Mouse (Mus musculus) spleen, adult 2 months (tissue): ENCODE results near the gene Mn1. TPM values are rescaled to one million over a fixed set of nuclear protein-coding genes. Genes with fewer than 3 reads are reported as not detected.

Experiments
- DNase-seq, 2 experiments: peaks; one replicate each; pipeline versions ENCODE4 v3.0.0 to v3.0.0-alpha.2; 2012 to 2021; ENCODE audit warnings: low spot score in 2 of 2, low read depth in 1 of 2
- H3K27ac ChIP-seq: fragments of 200-500 bp; 2 replicates; pipeline ENCODE4 v1.5.1; 2012; ENCODE audit warnings: low read length, inconsistent platforms; ENCODE audit not compliant: insufficient read depth
- H3K27me3 ChIP-seq: fragments of 200-500 bp; 2 replicates; pipeline ENCODE4 v1.6.1; 2012; ENCODE audit warnings: mild to moderate bottlenecking, moderate library complexity, low read length, inconsistent platforms; ENCODE audit not compliant: control insufficient read depth, insufficient read depth
- H3K36me3 ChIP-seq: fragments of 200-500 bp; 2 replicates; pipeline ENCODE4 v1.6.1; 2012; ENCODE audit warnings: mild to moderate bottlenecking, low read length, inconsistent platforms; ENCODE audit not compliant: control insufficient read depth, insufficient read depth
- H3K4me1 ChIP-seq: fragments of 200-500 bp; 2 replicates; pipeline ENCODE4 v1.6.1; 2011; ENCODE audit warnings: inconsistent platforms; ENCODE audit not compliant: control insufficient read depth, insufficient read depth, insufficient read length
- H3K4me3 ChIP-seq: fragments of 200-500 bp; 2 replicates; pipeline ENCODE4 v1.5.1; 2011; ENCODE audit warnings: mild to moderate bottlenecking, inconsistent platforms; ENCODE audit not compliant: insufficient read depth, insufficient read length; ENCODE audit errors: extremely low read depth
- CTCF ChIP-seq: fragments of 200-500 bp; IDR thresholded peaks from 2 replicates; pipeline ENCODE4 v1.5.1; 2011; ENCODE audit warnings: mild to moderate bottlenecking, inconsistent platforms; ENCODE audit not compliant: insufficient read depth, insufficient read length, insufficient replicate concordance; ENCODE audit errors: extremely low read depth
- POLR2A ChIP-seq: fragments of 200-500 bp; IDR thresholded peaks from 2 replicates; pipeline ENCODE4 v1.6.1; 2011; ENCODE audit warnings: low read depth, low read length, inconsistent platforms
- WGBS: fragments of 180-500 bp; shearing (Covaris S2); methylation state at CpG from one replicate; pipeline ENCODE4 v1.1.7; 2018; 5-methylcytosine and 5-hydroxymethylcytosine counted together
- polyA plus RNA-seq: library from polyadenylated mRNA; depleted of rRNA; stranded (reverse); fragments of >200 nt; gene quantifications from 2 replicates; pipeline ENCODE4 v1.2.3, GENCODE M21; 2012

Mn1 gene
- polyA plus RNA-seq, 1 experiment = 0.79 TPM

DNA sequence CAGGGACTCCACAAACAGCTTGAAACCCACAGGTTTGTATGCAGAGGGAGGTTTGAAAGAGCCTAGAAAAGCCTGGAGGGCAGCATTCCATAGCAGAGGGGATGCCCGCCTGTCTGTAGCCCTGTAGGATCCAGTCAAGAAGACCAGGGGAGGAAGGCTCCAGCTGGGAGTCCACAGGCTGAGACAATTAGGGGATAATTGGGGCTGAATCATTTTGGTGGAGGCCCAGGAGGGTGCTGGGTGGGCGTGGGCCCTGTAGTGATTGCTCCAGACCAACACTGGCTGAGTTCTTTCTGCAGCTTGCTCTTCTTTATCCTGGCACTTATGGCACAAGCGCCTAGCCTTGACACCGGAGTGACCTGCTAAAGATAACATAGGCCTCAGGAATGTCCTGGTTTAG lies 18.7 kb upstream of the Mn1 start:
- no peak for DNase-seq
- no peak for TF ChIP-seq POLR2A
- TF ChIP-seq CTCF = no peak
- WGBS = 87% methylated on average over 4 of the region's 4 CpGs
- Histone ChIP-seq H3K36me3 (no peaks in the 10 kb centered on the region), H3K27ac (no peak overlapping the region), H3K4me1 (no peaks in the 10 kb centered on the region), H3K27me3 (no peaks in the 10 kb centered on the region), H3K4me3 (no peak overlapping the region)

DNA sequence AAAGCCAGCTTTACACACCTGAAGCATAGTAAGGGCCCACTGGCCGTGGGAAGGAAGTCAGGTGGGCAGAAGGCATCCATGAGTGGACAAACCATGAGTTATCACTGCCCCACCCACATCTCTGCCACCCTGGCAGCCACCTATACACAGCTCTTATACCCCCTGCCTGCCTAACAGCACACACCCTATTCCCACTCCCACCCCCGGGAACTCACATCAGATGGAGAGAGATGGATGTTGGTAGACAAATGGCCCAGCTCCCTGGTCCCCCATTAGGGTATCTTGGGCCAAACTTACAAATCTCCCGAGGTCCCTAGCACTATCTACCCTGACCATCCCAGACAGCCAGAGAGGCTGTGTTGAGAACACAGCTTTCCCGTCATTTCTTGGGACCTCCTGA lies 17.9 kb upstream of the Mn1 start:
- TF ChIP-seq POLR2A (no peak), CTCF (no peak)

DNA sequence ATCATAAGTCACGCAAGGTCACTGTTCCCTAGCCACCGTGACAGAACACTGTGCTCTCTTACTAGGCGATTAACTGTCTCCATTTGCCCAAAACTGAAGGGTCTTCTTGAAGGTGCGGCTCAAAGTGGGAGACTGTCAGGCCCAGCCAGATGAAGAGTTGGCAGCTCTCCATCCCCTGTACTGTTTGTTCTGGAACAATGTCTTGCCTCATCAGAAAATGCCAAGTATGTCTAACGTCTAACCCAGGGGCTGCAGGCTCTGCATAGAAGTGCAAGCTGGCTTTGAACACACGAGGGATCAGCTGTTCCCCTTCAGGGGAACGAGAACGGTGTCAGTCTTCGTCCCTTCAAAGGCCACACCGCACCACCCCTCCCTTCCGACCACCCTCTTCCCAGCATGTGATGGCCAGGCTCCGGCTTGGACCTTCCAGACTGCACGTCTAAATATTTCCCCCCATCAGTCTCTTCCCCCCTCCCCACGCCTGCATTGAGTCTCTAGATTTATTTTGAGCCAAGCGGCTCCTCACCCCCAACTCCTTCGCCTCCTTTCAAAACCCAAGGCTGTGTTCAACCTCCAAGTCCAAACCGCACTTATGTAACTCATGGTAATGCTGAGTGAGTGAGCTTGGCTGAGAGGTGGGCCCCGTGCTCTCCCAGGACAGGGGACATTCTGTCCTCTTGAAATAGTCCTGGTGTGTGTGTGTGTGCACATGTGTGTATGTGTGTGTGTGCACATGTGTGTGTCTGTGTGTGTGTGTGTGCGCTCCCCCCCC lies 15.1 kb upstream of the Mn1 start:
- Histone ChIP-seq H3K4me3 (no peak overlapping the region), H3K36me3 (no peaks in the 10 kb centered on the region), H3K27ac (no peak overlapping the region), H3K27me3 (no peaks in the 10 kb centered on the region), H3K4me1 (no peaks in the 10 kb centered on the region)
- TF ChIP-seq POLR2A = no peak
- no peak for TF ChIP-seq CTCF
- no peak for DNase-seq
- WGBS = 86% methylated on average over 19 of the region's 19 CpGs

More for the DNA sequence above, 17.9 kb upstream of the Mn1 start:
- Histone ChIP-seq H3K27ac (no peak overlapping the region), H3K36me3 (no peaks in the 10 kb centered on the region), H3K4me1 (no peaks in the 10 kb centered on the region), H3K27me3 (no peaks in the 10 kb centered on the region), H3K4me3 (no peak overlapping the region)
- DNase-seq = no peak
- 78% methylated on average over 4 of the region's 4 CpGs for WGBS

DNA sequence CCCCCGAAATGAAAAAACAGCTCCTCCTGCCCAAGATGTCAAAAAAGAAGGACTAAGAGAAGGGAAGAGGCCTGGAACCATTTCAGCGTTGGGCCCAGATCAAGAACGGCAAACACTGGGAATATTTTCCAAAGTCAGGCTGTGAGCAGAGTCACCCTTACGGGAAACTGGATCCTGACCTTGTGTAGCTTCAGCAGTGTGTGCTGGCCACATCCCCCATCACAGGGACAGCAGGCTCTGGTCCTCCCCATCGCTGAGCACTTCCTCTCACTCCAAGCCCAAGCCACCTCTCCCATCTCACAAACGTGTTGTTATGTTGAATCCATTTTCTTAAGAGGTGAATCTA lies 14.5 kb upstream of the Mn1 start:
- no peak overlapping the region for H3K27ac ChIP-seq
- H3K27me3 ChIP-seq = no peaks in the 10 kb centered on the region
- WGBS = 85% methylated on average over 6 of the region's 6 CpGs
- H3K4me1 ChIP-seq = no peaks in the 10 kb centered on the region
- TF ChIP-seq POLR2A (no peak), CTCF (no peak)
- no peak for DNase-seq
- H3K4me3 ChIP-seq = no peak overlapping the region
- no peaks in the 10 kb centered on the region for H3K36me3 ChIP-seq

DNA sequence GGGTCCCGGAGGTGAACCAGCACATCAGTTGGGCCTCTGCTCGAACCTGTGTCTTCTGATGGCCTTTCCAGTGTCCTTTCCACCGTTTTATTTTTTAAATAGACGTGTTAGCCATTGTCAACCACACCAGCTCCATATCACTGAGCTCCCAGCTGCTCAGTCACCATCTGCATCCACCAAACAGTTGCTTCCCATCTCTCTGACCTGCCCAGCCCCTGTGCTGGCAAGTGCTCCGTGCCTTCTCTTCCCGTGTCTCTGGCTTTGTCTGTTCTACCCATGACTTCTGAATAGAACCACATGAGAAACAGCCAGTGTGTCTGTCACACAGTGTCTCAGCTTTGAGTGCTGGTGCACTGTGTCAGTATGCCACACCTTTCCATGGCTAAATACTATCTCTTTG lies 12.4 kb upstream of the Mn1 start:
- Histone ChIP-seq H3K27ac (no peak overlapping the region), H3K27me3 (no peaks in the 10 kb centered on the region), H3K4me1 (no peaks in the 10 kb centered on the region), H3K4me3 (no peak overlapping the region), H3K36me3 (no peaks in the 10 kb centered on the region)
- no peak for DNase-seq
- 86% methylated on average over 6 of the region's 6 CpGs for WGBS
- TF ChIP-seq CTCF (no peak), POLR2A (no peak)

DNA sequence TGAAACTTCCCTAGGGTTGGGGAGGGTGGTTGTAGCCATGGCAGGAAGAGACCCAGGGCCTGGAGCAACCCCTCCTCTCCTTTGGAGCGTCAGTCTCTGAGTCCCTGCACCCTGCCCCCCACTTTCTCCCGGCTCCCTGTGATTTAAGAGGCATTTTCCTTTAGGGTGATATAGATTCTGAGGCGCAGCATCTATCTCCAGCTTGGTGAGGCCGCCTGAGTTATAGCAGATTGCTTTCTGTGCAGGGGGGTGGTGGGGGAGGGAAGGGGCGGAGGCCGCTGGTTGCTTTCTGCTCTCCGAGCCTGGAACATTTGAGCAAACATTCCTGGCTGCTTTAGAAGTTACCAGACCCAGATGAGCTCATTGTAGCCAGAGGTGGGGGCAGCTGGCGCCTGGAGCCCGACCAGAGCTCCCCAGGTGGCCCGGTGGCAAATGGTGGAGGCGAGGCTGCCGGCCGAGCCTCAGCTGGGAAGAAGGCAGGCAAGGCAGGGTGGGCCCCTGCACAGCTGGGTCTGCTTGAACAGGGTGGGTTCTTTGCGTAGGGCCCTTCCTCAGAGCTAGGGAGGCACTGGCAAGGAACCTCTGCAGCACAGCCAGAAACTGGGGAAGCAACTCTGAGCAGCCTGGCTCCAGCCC lies 8.6 kb upstream of the Mn1 start:
- TF ChIP-seq POLR2A = no peak
- no peak for TF ChIP-seq CTCF
- H3K27ac ChIP-seq = no peak overlapping the region
- no peaks in the 10 kb centered on the region for H3K27me3 ChIP-seq
- H3K4me1 ChIP-seq = no peaks in the 10 kb centered on the region
- WGBS = 77% methylated on average over 14 of the region's 14 CpGs
- H3K4me3 ChIP-seq = no peak overlapping the region
- DNase-seq = no peak
- no peaks in the 10 kb centered on the region for H3K36me3 ChIP-seq

DNA sequence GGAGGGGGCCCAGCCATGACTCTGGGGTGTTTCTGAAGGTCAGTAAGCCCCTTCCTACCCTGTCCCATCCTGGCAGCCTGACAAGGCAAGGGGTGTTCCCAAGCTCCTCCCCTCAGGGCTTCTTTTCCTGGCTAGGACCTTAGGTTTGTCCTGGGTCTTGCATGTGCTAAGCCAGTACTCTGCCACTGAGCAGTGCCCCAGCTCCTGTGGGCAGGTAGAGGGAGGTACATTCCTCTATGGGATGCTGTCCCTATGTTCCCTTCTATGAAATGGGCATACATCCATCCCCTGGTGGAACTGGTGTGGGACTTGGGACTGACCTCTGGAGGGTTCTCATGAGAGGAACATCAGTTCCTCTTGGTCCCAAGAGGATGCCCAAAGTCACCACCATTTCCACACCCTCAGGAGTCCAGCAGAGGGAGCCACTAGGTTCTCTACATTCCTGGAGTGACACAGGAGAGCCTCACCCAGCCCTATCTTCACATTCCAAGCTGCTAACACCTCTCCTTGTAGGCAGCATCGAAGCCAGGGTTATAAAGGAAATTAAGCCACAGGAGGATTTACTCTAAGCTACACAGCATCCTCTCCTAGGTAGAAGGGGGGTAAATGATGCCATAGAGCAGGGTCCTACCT lies 7.6 kb upstream of the Mn1 start:
- 7% methylated on average over 1 of the region's 1 CpGs for WGBS
- H3K4me3 ChIP-seq = no peak overlapping the region
- no peaks in the 10 kb centered on the region for H3K4me1 ChIP-seq
- no peak overlapping the region for H3K27ac ChIP-seq
- no peak for DNase-seq
- TF ChIP-seq CTCF (no peak), POLR2A (no peak)
- no peaks in the 10 kb centered on the region for H3K27me3 ChIP-seq
- H3K36me3 ChIP-seq = no peaks in the 10 kb centered on the region
